In genomic region chr9:40342101-40342500, GRCm38 (mm10) we compare ENCODE assay signal across 24 mouse cellular contexts.
DNase-seq lines count a peak whose midpoint lies in the region; ATAC-seq and TF ChIP-seq lines count a peak whose summit lies in the region.
"Had no signal": no experiment of that assay in that cellular context is flagged by ENCODE, and none has a peak within 500 bp of the region (broad histone marks: within the 10 kb centered on the region; RNA-seq: fewer than 3 reads in every experiment).

No protein-coding gene starts in this region.

- ATAC-seq in CD4-positive, CD25-positive, alpha-beta regulatory T cell, adult 4 months, result no peak
- ATAC-seq in hindbrain, embryonic 15.5 days (ENCODE audit: low FRiP score, low read depth), result no peak
- ATAC-seq: forebrain, embryonic 14.5 days; liver, embryonic 12.5 days; liver, postnatal 0 days had no signal

- H3K4me3 ChIP-seq in hindbrain, embryonic 15.5 days, result no peak overlapping the region
- no peak overlapping the region for H3K4me3 ChIP-seq in hindbrain, embryonic 10.5 days
- peak overlapping the region; percentile 8 for H3K4me3 ChIP-seq in testis, adult 2 months (ENCODE audit: control insufficient read depth, low read depth, low read length)
- H3K4me3 ChIP-seq: embryonic facial prominence, embryonic 12.5 days; liver, embryonic 12.5 days; myocyte; neural tube, embryonic 12.5 days had no signal

- H3K4me1 ChIP-seq in hindbrain, embryonic 15.5 days (replicated peaks), result peaks cover 82% of the 10 kb centered on the region
- H3K4me1 ChIP-seq in hindbrain, embryonic 10.5 days (replicated peaks), result peaks cover 32% of the 10 kb centered on the region
- peaks cover 13% of the 10 kb centered on the region for H3K4me1 ChIP-seq in testis, adult 2 months (ENCODE audit: control insufficient read depth, insufficient read depth, low read length)

- no peaks in the 10 kb centered on the region for H3K9me3 ChIP-seq in hindbrain, embryonic 15.5 days
- no peaks in the 10 kb centered on the region for H3K9me3 ChIP-seq in hindbrain, embryonic 10.5 days
- H3K9me3 ChIP-seq: embryonic facial prominence, embryonic 12.5 days; liver, embryonic 12.5 days; neural tube, embryonic 12.5 days had no signal

- no peaks in the 10 kb centered on the region for H3K36me3 ChIP-seq in hindbrain, embryonic 15.5 days
- no peaks in the 10 kb centered on the region for H3K36me3 ChIP-seq in hindbrain, embryonic 10.5 days
- no peaks in the 10 kb centered on the region for H3K36me3 ChIP-seq in testis, adult 2 months (ENCODE audit: control insufficient read depth, insufficient read depth, low read length)
- H3K36me3 ChIP-seq: embryonic facial prominence, embryonic 12.5 days; liver, embryonic 12.5 days; neural tube, embryonic 12.5 days had no signal

- WGBS in hindbrain, embryonic 15.5 days, result 78% methylated on average over 7 of the region's 7 CpGs
- WGBS in hindbrain, embryonic 10.5 days, result 92% methylated on average over 7 of the region's 7 CpGs

- H3K27me3 ChIP-seq in hindbrain, embryonic 15.5 days, result no peaks in the 10 kb centered on the region
- H3K27me3 ChIP-seq in hindbrain, embryonic 10.5 days (ENCODE audit: insufficient read depth, poor library complexity, severe bottlenecking), result no peaks in the 10 kb centered on the region
- no peaks in the 10 kb centered on the region for H3K27me3 ChIP-seq in testis, adult 2 months (ENCODE audit: control insufficient read depth, insufficient read depth, low read length)
- H3K27me3 ChIP-seq: embryonic facial prominence, embryonic 12.5 days; liver, embryonic 12.5 days; neural tube, embryonic 12.5 days had no signal

- peak overlapping the region; percentile 4; the same call in 1 of the 2 replicates for H3K27ac ChIP-seq in hindbrain, embryonic 15.5 days (replicated peaks)
- no peak overlapping the region for H3K27ac ChIP-seq in hindbrain, embryonic 10.5 days
- H3K27ac ChIP-seq in testis, adult 2 months (ENCODE audit: control insufficient read depth, insufficient read depth, low read depth, low read length), result peak overlapping the region; percentile 83
- H3K27ac ChIP-seq: embryonic facial prominence, embryonic 12.5 days; liver, embryonic 12.5 days; neural tube, embryonic 12.5 days had no signal

- no peak for TF ChIP-seq CTCF in testis, adult 2 months (IDR thresholded peaks at IDR 0.05; ENCODE audit: control insufficient read depth, insufficient read depth, insufficient replicate concordance, low read depth, low read length)

- no peak overlapping the region for H3K4me2 ChIP-seq in hindbrain, embryonic 15.5 days
- H3K4me2 ChIP-seq: embryonic facial prominence, embryonic 12.5 days; liver, embryonic 12.5 days; midbrain, embryonic 11.5 days; neural tube, embryonic 12.5 days had no signal

- peak; percentile 34 for DNase-seq in CD4-positive, CD25-positive, alpha-beta regulatory T cell, adult 2 months (ENCODE audit: low read depth, low spot score)
- no peak for DNase-seq in hindbrain, embryonic 10.5 days (ENCODE audit: low spot score)
- DNase-seq in testis, postnatal 10 days (ENCODE audit: low spot score), result no peak
- DNase-seq in cerebellum, adult 9-11 months, result no peak
- DNase-seq: adrenal gland, postnatal 25 days; cerebellum, adult 18-20 months; cerebellum, postnatal 36 days; embryo, embryonic 11 days; gastrocnemius, postnatal 10 days; heart, postnatal 14 days; kidney, adult 18-20 months; kidney, postnatal 4 days; liver, postnatal 0 days; lung, postnatal 36 days; thymus, postnatal 14 days had no signal

- no peak for TF ChIP-seq POLR2A in testis, adult 2 months (IDR thresholded peaks at IDR 0.05; ENCODE audit: control insufficient read depth, low read depth, low read length)

- H3K9ac ChIP-seq in hindbrain, embryonic 15.5 days, result no peak overlapping the region
- H3K9ac ChIP-seq: embryonic facial prominence, embryonic 12.5 days; liver, embryonic 12.5 days; liver, postnatal 0 days; neural tube, embryonic 12.5 days had no signal
